Mouse (Mus musculus) heart, adult 2 months (tissue): ENCODE results near the gene Bend6. TPM values are rescaled to one million over a fixed set of nuclear protein-coding genes. Genes with fewer than 3 reads are reported as not detected.
"Not testable (repeated sequence)": the region's sequence is repeated elsewhere in the genome, so short reads cannot be mapped to it uniquely, and the experiment has no call there.

Experiments used
- DNase-seq, 2 experiments: peaks; one replicate each; pipeline ENCODE4 v3.0.0; 2021
- H3K27ac ChIP-seq: fragments of 200-600 bp; 2 replicates; pipeline ENCODE4 v1.8.1; 2022
- H3K27me3 ChIP-seq: fragments of 200-500 bp; 2 replicates; pipeline ENCODE4 v1.6.1; 2012; ENCODE audit warnings: mild to moderate bottlenecking, low read length, inconsistent platforms, mixed read lengths; ENCODE audit not compliant: control insufficient read depth, insufficient read depth
- H3K36me3 ChIP-seq: fragments of 200-500 bp; 2 replicates; pipeline ENCODE4 v1.6.1; 2012; ENCODE audit warnings: low read length, inconsistent platforms; ENCODE audit not compliant: control insufficient read depth, insufficient read depth
- H3K4me1 ChIP-seq: fragments of 200-500 bp; 2 replicates; pipeline ENCODE4 v1.6.1; 2011; ENCODE audit warnings: low read length; ENCODE audit not compliant: control insufficient read depth, insufficient read depth
- H3K4me3 ChIP-seq: fragments of 200-600 bp; 2 replicates; pipeline ENCODE4 v1.8.1; 2022
- H3K79me2 ChIP-seq: fragments of 200-500 bp; replicated peaks from 2 replicates; pipeline ENCODE4 v1.6.1; 2012; ENCODE audit warnings: mild to moderate bottlenecking, inconsistent platforms, low read length, moderate library complexity, mixed read lengths; ENCODE audit not compliant: control insufficient read depth, insufficient read depth
- H3K9ac ChIP-seq: fragments of 200-500 bp; 2 replicates; pipeline ENCODE4 v1.6.1; 2012; ENCODE audit warnings: low read depth, mild to moderate bottlenecking, control low read depth, inconsistent platforms, low read length, mixed read lengths
- CTCF ChIP-seq: fragments of 200-600 bp; IDR thresholded peaks from 2 replicates; pipeline ENCODE4 v1.8.1; 2022; ENCODE audit warnings: antibody characterized with exemption, mild to moderate bottlenecking, moderate library complexity
- EP300 ChIP-seq: fragments of 200-500 bp; IDR thresholded peaks from 2 replicates; pipeline ENCODE4 v1.6.1; 2011; ENCODE audit warnings: low read depth, low read length, control low read depth; ENCODE audit not compliant: insufficient read depth
- POLR2A ChIP-seq: fragments of 200-500 bp; IDR thresholded peaks from 2 replicates; pipeline ENCODE4 v1.6.1; 2011; ENCODE audit warnings: mild to moderate bottlenecking, low read depth, low read length, control low read depth; ENCODE audit not compliant: insufficient read depth
- WGBS: fragments of 180-500 bp; shearing (Covaris S2); methylation state at CpG from one replicate; pipeline ENCODE4 v1.1.7; 2018; 5-methylcytosine and 5-hydroxymethylcytosine counted together
- intact Hi-C: fragments of 180-260 bp; cut with DNase I; formaldehyde crosslinking; loops from one replicate; pipeline ENCODE4 v1.15.1; 2025
- polyA plus RNA-seq: library from polyadenylated mRNA; depleted of rRNA; stranded (reverse); fragments of >200 nt; gene quantifications from 2 replicates; pipeline ENCODE4 v1.2.3, GENCODE M21; 2012
- total RNA-seq, 2 experiments: library from RNA; stranded (reverse); gene quantifications; 2 replicates each; pipeline ENCODE4 v1.2.3; 2021

Gene Bend6
- total and polyA plus RNA-seq, 3 experiments = 0.61 to 3.0 (median 2.1) TPM

DNA sequence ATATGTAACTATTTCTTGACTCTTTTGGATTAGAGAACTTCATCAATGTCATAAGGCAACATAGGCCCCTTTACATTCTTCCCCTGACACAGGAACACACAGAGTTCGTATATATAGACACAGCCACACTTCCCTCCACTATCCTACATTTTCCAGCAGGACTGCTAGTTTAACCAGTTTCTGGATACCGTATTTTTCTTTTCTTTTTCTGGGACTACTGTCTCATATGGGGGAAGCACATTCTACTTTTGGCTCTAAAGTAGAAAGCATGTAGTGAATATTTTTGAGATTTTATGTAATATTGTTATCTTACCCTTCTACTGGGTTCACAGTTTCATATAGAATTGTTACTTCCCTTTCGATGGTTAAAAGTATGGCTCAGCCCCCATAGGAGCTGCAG lies 38.2 kb downstream of the Bend6 start:
- Histone ChIP-seq H3K4me1 (no peaks in the 10 kb centered on the region), H3K36me3 (no peaks in the 10 kb centered on the region), H3K9ac (no peak overlapping the region), H3K27ac (no peak overlapping the region), H3K27me3 (no peaks in the 10 kb centered on the region), H3K4me3 (no peak overlapping the region), H3K79me2 (no peaks in the 10 kb centered on the region)
- intact Hi-C loops = no loop called here
- no peak for DNase-seq
- WGBS = 86% methylated on average over 3 of the region's 3 CpGs
- TF ChIP-seq POLR2A (no peak), CTCF (no peak), EP300 (no peak)

DNA sequence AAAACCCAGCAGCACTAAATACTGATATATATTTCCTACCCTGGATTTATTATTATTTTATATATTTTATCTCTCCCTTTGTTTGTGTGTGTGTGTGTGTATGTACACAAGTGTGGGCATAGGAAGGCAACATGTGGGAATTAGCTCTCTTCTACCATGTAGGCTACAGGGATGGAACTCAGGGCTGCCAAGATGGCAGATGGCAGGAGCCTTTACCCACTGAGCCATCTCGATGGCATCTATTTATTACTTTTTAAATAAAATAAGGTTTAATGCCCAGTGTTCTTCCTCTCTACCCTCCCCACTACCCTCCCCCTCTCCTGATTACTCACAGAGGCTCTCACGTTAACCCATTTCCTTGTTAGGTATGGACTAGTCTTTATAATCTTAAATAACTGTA lies 38.6 kb downstream of the Bend6 start:
- Histone ChIP-seq H3K79me2 (no peaks in the 10 kb centered on the region), H3K9ac (no peak overlapping the region), H3K36me3 (no peaks in the 10 kb centered on the region), H3K4me1 (no peaks in the 10 kb centered on the region), H3K27me3 (no peaks in the 10 kb centered on the region), H3K27ac (no peak overlapping the region), H3K4me3 (no peak overlapping the region)
- WGBS = 75% methylated on average over 2 of the region's 2 CpGs
- intact Hi-C loops = no loop called here
- no peak for DNase-seq
- TF ChIP-seq POLR2A (no peak), EP300 (no peak), CTCF (no peak)

DNA sequence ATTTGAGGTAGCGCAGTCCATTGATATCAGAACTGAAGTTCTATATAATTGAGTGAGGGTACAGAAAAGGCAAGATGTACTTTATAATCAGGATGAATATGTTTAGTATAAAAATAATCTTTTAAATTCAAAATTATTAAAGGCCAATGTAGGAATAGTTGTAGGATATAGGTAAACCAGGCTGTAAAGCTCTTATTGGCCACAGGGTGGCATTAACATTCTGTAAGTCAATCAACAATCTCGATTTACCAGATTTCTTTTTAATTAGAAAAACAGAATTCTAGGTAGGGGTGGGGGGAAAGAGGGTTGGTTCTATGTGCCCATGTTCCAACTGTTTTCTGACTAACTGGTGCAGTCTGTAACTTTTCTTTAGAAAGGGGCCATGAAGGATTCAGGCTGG lies 60.8 kb downstream of the Bend6 start:
- no peak for DNase-seq
- 88% methylated on average over 2 of the region's 2 CpGs for WGBS
- TF ChIP-seq EP300 (no peak), CTCF (peak; percentile 37), POLR2A (no peak)
- Histone ChIP-seq H3K27ac (no peak overlapping the region), H3K4me1 (no peaks in the 10 kb centered on the region), H3K79me2 (no peaks in the 10 kb centered on the region), H3K36me3 (no peaks in the 10 kb centered on the region), H3K27me3 (no peaks in the 10 kb centered on the region), H3K4me3 (no peak overlapping the region), H3K9ac (no peak overlapping the region)
- intact Hi-C loops = no loop called here

DNA sequence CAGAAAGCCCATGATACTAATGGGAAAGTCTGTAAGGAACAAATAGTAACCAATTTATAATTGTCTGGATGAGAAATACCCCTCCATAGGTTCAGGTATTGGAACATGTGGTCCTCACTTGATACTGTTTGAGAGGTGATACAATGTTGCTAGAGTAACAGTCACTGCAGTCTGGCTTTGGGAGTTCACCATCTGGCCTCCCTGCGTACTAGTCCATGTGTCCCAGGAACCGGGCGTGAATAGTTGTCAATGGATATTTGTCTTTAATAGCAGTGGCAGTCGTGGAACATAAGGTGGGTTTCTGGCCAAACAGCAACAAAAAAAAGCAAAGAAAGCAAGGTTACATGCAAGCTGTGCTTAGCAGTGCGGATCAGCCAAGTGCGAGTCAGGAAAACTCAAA lies 63.8 kb downstream of the Bend6 start:
- intact Hi-C loops = no loop called here
- WGBS = 77% methylated on average over 6 of the region's 6 CpGs
- DNase-seq = no peak
- Histone ChIP-seq H3K9ac (no peak overlapping the region), H3K4me1 (no peaks in the 10 kb centered on the region), H3K79me2 (no peaks in the 10 kb centered on the region), H3K36me3 (no peaks in the 10 kb centered on the region), H3K27me3 (no peaks in the 10 kb centered on the region), H3K4me3 (no peak overlapping the region), H3K27ac (no peak overlapping the region)
- TF ChIP-seq EP300 (no peak), CTCF (no peak), POLR2A (no peak)

DNA sequence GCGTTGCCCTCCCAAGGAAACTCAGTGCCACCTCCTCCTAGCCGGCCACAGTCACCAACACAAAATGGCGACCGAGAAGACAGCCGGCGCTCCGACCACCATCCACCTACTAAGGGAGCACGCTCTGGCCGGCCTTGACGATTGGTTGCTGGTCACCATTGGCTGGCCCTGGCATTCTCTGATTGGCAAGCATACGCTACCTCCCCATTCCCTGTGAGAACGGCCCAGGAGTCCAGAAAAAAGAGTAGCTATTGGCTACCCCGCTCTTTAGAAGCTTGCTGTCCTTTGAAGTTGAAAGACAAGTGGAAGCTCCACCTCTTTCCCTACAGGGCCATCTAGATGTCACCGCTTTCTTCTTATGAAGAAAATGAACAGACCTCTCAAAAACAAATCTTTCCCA lies 68.7 kb downstream of the Bend6 start:
- H3K79me2 ChIP-seq, H3K36me3 ChIP-seq, H3K4me3 ChIP-seq, H3K27me3 ChIP-seq, H3K27ac ChIP-seq, H3K9ac ChIP-seq, intact Hi-C loops, H3K4me1 ChIP-seq, DNase-seq: not testable (repeated sequence)
- WGBS = 96% methylated on average over 14 of the region's 14 CpGs

DNA sequence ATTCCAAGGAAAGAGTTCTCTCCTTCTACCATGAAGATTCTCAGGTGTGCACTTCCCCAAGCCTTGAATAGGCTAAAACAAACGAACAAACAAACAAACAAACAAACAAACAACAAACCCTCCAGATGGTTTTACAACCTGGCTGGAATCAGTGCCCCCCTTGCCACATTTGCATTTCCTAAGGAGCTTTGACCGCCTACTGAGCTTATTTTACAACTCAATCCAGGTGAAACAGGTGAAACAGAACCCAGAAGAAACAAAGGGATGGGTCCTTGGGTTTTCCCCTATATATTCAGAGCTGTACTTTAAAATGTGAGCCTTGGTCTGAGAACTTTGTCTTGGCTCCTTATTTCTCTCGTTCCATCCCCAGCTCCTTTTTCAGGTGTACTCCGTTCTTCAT lies 77.0 kb downstream of the Bend6 start:
- Histone ChIP-seq H3K4me3 (no peak overlapping the region), H3K27ac (no peak overlapping the region), H3K79me2 (no peaks in the 10 kb centered on the region), H3K36me3 (no peaks in the 10 kb centered on the region), H3K27me3 (no peaks in the 10 kb centered on the region), H3K4me1 (no peaks in the 10 kb centered on the region), H3K9ac (no peak overlapping the region)
- intact Hi-C loops = no loop called here
- DNase-seq = no peak
- TF ChIP-seq CTCF = no peak
- TF ChIP-seq POLR2A = no peak
- no peak for TF ChIP-seq EP300
- 58% methylated on average over 4 of the region's 4 CpGs for WGBS
